Mouse (Mus musculus) brain, embryonic 18.5 days (tissue): Measurements from ENCODE around the gene Tex44.
"Not testable (repeated sequence)": the region's sequence is repeated elsewhere in the genome, so short reads cannot be mapped to it uniquely, and the experiment has no call there.

Experiments
- DNase-seq: peaks from one replicate; pipeline ENCODE4 v3.0.0-alpha.2; 2012; ENCODE audit warnings: low read depth, low spot score

Tex44 gene

DNA sequence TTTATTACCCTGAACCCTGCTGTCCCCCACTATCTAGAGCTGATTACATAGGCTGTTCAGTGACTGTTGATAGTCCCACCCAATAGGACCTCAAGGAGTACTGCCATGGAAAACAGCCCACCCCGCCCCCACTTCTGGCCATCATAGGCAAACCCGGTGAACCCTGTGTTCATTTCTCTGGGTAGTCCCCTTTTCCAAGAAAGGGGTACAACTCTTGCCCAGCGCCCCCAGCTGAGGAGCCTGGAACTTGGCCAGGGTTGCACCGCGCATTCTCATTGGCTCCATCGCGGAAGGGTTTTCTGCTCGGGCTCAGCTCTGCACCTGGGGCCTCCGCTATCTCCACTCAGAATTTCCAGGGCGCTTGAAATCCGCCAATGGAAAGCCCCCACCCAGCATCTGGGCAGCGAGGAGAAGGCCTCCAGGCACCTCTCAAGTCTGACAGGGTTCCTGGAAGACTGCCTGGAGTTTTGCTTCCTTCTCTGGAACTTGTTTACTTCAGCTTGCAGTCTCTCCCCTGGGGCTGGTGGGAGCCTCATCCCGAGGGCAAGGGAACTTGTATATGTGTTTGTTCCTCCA lies 21.6 kb downstream of the Tex44 start:
- DNase-seq = no peak

DNA sequence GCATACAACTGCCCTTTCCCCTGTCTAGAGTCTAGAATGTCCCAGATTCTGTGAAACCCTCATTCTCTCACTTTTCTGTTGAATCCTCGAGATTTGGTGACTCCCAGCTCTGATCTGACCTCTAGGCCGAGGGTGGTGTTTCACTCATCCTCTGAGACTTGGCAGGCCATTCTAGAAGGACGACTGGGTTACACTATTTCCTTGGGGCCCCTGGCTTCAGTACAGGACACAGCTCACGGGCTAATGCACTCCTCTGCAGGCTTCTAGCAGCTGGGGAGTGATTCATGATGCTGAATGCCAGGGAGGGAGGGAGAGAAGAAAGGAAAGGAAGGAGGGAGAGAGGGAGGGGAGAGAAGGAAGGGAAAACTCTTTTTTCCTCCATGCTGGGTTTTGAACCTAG lies 22.1 kb downstream of the Tex44 start:
- DNase-seq = no peak

GRCm38 (mm10) chr1:86449966-86450365 lies 23.8 kb downstream of the Tex44 start:
- DNase-seq = no peak

DNA sequence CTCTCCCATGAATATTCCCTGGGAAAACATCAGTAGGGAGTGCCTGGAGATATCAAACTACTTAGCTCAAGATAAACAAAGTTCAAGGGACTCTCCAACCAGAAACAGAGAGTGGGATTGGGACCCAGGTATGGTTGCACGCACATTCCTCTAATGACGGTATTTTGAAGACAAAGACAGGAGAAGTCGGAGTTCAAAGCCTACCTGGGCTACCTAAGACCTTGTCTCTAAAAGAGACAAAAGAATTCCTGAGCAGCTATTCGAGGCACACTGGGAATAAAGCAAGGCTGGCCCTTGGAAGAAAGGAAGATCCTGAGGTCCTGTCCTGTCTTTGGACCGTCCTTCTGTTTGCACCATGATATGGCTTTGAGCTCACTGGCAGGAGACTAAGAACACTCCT lies 26.6 kb downstream of the Tex44 start:
- no peak for DNase-seq

DNA sequence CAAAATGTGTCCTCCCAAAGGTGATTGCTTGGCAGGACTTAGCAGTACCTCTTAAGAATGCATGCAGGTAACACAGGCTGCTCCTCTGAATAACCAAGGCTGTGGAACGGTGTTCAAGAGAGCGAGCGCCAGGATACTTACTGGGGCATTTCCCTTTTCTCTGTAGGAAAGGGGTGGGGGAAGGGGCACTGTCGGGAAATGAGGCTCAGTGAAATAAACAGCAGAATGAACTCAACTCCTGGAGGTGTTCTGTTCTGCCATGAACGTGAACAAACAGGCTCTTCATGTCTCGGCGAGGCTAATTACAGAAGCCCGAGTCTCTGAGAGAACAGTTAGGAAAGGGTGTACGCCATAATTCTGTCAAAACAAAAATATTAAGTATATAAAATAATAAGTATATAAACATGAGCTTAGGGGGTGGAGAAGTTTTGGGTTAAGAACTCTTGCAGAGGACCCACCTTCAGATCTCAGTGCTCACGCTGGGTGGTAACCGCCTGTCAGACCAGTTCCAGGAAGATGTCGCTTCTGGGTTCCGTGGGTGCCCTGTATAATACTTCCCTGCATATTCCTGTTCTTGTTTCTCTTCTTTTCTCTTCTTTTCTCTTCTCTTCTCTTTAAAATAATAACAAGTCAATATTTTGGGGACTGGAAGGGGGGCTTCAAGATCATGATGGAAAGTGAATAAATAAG lies 30.9 kb downstream of the Tex44 start:
- no peak for DNase-seq

DNA sequence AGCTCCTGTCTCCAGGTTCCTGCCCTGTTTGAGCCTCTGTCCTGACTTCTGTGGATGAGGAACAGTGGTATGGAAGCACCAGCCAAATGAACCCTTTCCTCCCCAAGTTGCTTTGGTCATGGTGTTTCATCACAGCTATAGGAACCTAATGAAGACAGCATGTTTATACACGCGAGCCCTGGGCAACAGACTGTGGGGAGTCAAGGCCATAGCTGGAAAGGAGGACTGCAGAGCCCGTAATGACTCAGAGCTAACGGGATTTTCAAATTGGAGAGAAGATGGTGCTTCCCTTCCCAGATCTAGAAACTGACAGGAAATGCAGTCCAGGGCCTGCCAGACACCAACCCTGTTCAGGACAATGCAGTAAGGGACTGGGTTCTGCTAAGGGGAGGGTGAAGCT lies 33.2 kb downstream of the Tex44 start:
- no peak for DNase-seq

DNA sequence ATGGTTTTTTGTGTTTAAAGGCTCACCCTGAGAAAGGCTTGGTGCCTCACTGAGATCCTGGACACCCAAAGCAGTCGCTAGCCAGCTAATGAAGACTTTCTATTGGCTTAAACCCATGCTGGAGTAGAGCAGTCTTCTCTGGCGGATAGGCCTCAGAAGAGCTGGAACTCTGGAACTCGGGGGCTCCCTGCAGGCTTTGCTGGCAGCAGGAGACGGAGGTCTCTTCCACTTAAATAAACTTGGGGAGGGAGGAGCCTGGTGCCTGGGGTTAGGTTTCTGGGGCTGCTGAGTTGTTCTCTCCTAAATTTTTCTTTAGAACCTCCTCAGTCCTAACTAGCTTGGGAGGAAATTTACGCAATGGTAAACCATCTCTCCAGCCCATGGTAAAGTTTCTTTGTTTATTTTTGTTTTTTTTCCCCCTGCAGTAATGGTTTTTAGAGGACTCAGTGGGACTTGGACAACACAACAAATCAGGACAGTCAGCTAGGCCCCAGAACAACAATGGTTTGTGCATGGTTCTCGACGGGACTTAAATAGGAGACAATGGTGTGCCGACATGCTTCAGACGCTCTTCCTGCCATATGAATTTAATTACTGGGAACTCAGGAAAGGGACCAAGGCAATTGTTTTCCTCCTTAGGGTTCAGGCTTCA lies 38.2 kb downstream of the Tex44 start:
- no peak for DNase-seq

GRCm38 (mm10) chr1:86464875-86465224 lies 38.7 kb downstream of the Tex44 start:
- DNase-seq = no peak

DNA sequence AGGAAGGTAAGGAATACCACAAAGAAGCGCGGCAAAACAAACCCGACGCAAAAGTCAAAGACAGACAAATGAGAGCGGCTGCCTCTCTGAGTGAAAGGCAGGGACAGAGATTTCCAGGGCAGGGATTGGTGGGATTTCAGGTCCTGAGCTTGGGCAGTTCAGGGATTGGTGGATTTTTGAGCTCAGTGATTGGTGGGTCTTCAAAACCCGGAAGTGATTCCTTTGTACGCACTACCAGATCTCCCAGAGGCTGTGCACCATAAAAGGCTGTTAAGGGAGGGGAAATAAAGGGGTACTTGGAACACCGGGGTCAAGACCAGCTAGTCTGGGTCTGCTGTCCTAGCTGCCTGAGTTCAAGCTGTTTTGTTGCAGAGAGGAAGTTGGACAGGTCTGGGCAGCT lies 41.3 kb downstream of the Tex44 start:
- DNase-seq = no peak

GRCm38 (mm10) chr1:86469876-86470275 lies 43.7 kb downstream of the Tex44 start:
- no peak for DNase-seq

- DNase-seq = no peak
Observed at GRCm38 (mm10) chr1:86470519-86471181, 44.5 kb downstream of the Tex44 start.

GRCm38 (mm10) chr1:86471504-86471961 lies 45.4 kb downstream of the Tex44 start:
- not testable (repeated sequence) for DNase-seq

DNA sequence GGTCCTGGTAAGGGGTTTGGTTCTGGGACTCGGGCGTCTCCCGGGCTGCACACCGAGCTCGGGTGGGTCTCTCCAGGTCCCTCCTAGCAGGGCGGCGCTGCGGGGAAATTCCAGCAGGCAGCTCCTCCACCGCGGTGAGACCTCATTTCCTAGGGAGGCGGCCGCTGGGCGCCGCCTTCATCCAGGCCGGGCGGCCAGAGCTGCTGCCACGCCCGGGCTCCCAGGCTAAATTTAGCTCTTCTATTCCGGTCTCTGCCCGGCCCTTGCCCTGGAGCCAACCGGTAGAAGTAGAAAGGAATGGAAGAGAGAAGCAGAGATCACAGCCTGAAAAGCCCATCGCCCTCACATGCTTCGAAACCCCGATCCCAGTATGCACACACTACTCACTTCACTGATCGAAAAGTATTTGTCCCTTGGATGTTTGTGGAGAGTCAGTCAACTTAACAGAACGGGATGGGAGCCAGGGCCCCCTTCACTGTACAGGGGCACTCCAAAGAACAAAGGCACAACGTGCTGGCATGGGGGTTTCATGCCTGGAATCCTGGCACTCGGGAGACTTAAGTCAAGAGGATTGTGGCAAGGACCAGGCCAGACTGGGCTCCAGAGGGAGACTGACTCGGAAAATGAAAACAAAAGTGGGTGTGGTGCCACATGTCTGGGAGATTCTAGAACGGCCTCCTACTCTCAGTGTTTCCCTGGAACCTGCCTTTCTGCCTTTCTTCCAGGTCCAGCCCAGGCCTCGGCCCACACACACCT lies 46.2 kb downstream of the Tex44 start:
- no peak for DNase-seq

- DNase-seq = no peak
Observed at GRCm38 (mm10) chr1:86473109-86473760, 47.1 kb downstream of the Tex44 start.
